Mouse (Mus musculus): ENCODE data around the gene Rrnad1.
"Not testable (repeated sequence)": the region's sequence is repeated elsewhere in the genome, so short reads cannot be mapped to it uniquely, and the experiment has no call there.

Rrnad1 gene

GRCm38 (mm10) chr3:87913491-87913890, 17.0 kb downstream of the Rrnad1 start:
- no peak for DNase-seq

DNA sequence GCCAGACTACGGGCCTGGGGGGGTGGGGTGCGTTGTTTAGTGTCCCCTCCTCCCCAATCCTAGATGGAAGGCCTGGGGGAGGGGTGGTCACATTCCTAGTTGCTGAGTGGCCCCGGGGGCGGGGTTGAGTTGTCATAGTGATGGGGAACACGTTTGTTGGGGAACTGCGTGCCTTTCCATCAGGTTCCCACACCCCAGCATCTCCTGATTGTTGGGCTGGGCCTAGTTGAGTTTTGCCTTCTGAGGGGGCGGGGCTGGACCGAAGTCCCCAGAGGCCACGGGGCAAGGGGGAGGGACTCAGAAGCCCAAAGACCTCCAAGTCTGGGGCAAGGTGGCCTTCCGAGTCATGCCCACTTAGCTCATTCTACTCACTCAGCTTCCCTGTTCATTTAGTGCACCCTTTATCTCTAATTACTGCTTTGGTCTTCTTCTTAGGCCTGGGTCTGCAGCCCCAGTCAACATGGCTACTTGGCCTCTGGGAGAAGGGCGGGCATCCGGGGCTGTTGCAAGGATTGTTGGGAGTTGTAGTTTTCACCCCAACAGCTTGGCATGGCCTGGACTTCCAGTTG, 19.9 kb downstream of the Rrnad1 start:
- DNase-seq = peak; percentile 94

GRCm38 (mm10) chr3:87909874-87910273, 20.6 kb downstream of the Rrnad1 start:
- DNase-seq = no peak

DNA sequence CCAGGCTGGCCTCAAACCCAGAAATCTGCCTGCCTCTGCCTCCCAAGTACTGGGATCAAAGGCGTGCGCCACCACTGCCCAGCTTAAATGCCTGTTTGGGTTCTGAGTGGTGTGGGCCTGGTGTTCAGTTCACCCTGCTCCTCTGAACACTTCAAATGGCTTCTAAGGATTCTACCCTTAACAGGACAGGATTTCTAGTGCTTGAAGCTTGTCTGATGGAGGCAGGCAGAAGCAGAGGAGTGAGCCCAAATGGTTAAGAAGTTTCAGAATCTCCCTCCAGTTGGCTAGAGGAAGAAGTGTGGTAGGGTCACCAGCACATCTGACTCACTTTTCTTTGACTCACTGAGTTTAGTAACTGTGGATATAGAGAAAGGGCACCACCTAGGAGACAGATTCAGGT, 21.1 kb downstream of the Rrnad1 start:
- no peak for DNase-seq

DNA sequence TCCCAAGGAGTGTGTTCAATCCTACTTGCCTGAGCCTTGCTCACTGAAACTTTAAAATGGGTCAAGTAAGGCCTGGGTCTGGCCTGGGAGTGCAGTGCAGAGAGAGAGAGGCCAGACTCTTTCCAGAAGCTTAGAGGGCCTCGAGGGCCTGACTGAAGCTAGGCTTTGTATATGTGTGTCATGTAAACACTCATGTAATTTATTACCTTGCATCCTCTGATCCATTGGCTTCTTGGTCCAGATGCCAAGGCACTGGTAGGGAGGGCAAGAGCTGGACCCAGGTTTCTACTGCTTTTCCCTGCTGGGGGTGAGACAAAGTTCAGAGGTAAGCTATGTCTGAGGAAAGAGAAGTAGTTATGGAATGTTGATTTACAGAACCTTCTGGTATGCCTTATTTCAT, 22.6 kb downstream of the Rrnad1 start:
- DNase-seq = no peak

DNA sequence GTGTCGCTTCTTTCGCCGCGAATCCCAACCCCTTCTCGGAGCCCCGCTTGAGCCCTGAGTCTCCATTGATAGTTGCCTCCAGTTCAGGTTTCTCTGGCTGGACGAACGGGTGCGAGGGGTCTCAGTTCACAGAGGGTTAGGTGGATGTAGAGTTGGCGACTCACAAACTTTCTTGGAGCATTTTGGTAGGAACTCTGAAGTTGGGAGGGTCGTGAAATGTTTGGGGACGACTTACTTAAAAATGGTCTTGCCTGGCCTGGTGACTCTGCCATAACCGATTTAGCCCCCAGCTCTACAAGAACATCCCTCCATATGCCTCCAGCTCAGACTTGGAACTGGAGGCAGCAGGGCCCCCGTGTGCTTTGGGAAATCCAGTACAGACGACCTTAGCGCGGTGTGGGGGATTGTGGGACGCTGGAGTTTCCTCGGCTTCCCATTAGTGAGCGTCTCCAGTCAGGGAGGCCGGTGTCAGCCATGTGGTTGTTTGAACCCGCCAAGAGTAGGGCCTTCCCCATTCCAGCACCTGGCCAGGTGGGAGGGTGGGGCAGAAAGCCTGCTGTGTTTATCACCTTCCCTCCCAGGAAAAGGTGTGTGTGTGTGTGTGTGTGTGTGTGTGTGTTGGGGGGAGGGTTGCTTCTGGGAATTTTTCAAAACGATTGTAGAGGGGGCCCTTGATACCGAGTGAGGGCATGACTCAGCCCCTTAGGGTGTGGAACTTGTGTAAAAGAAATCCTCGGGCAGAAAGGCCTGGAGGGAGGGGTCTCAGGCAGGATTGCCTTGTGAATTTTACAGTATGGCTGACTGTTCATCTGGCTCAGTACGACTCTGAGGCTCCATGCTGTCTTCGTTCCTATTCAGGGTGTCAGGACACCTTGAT, 23.3 kb downstream of the Rrnad1 start:
- DNase-seq = peak; percentile 66

- peak; percentile 70 for DNase-seq
Observed at GRCm38 (mm10) chr3:87906601-87906980, 23.9 kb downstream of the Rrnad1 start.

DNA sequence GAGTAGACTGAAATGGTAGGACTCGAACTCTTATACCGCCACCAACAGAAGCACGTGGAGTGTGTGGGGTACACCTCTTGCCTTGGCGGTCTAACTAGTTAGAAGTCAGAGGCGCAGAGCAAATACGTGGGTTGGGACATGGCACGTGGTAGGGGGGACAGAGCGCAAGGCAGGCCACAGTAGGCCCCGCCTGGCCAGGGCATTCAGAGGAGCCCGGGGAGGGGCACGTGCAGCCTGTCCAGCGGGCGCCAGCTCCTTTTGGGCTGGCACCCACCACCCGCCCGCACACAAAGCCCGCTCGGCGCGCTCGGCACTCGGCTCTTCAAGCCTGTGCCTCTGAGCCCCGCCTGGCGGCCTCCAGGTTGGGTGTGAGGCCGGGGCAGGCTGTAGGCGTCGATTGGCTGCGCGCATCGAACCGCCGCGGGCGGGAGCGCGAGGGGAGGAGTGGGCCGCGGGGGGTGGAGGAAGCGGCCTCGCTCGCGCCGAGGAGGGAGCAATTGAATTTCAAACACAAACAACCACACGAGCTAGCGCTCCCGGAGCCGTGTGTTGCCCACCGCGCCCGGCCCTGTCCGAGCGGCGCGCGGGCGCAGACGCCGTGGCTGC, 24.5 kb downstream of the Rrnad1 start, which contains the start of gene Hdgf:
TSS of gene Hdgf (plus strand) at position 442 of the 606 bp plus-strand sequence.
- peak; percentile 96 for DNase-seq

DNA sequence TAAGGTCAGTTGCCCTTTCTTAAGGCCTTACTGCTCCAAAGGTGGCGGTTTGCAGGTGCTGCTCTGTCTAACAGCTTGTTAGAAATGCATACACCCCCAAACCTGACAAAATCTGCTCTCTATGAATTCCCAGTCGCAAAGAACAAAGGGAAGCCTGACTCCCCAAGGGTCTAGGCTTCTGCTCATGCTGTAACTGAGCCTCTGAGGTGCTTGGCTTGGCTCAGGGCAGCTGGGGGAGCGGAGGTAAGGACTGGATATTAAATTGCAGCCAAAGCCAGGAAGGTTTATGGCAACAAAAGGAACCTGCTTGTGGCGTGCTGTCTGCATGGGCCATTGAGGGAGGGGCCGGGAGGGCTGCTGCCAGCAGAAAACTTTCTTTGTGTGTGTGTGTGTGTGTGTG, 26.7 kb downstream of the Rrnad1 start:
- no peak for DNase-seq

- not testable (repeated sequence) for DNase-seq
Observed at GRCm38 (mm10) chr3:87901959-87902358, 28.6 kb downstream of the Rrnad1 start.

DNA sequence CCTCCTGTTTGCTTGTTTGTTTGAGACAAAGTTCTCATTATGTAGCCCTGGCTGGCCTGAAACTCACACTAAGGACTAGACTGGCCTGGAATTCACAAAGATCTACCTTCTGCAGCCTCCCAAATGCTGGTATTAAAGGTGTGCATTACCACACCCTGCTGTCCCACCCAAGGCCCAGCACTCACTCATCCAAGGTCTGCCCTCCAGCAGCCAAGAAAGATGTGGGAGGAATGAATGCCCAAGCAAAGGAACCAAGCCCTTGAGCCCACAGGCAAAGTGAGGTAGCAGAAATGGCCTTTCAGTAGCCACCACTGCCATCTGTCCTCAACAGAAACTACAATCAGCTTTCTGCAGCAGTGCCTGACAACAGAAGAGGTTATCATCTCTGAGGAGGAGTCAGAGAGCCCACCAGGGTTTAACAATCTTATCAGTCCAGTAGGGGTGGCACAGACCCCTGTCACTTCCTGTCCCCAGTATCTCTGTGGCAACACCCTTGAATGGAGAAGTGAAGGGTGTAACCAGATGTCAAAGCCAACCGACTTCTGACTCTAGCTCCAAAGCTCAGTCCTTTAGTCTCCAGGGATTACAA, 29.4 kb downstream of the Rrnad1 start:
- no peak for DNase-seq

DNA sequence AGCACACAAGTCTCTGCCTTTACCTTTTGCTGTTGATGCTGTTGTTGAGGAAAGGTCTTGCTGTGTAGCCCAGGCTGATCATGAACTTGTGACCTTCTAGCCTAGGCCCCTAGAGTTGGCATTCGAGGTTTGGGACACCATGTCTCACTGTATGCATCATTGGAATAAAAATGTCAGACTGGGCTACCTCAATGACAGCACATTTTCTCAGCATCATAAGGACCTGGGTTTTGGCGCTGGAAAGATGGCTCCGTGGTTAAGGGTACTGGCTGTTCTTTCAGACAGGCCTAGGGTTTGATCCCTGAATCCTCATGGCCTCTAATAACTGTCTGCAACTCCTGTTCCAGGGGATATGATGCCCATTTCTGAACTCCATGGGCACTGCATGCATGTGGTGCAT, 30.7 kb downstream of the Rrnad1 start:
- no peak for DNase-seq

GRCm38 (mm10) chr3:87899266-87899665, 31.3 kb downstream of the Rrnad1 start:
- DNase-seq = no peak

- no peak for DNase-seq
Observed at GRCm38 (mm10) chr3:87893367-87893905, 37.1 kb downstream of the Rrnad1 start.

DNA sequence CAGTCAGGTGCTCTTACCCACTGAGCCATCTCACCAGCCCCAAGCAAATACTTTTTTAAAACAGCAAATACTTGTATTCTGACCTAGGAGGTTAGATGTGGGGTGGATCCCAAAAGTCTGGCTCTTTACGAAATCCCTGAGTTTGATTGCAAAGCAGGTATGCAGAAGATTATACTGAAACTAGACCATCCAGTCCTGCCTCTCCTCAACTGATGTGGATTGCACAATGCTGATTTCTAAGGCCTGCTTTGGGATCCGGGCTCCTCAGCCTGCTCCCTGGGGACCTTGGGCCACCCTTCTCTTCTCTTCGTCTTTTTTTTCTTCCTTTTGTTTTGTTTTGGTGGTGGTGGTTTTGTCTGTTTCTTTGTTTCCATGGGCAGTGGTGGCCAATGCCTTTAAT, 39.0 kb downstream of the Rrnad1 start:
- DNase-seq = no peak

GRCm38 (mm10) chr3:87887400-87887799, 43.1 kb downstream of the Rrnad1 start:
- DNase-seq = not testable (repeated sequence)

DNA sequence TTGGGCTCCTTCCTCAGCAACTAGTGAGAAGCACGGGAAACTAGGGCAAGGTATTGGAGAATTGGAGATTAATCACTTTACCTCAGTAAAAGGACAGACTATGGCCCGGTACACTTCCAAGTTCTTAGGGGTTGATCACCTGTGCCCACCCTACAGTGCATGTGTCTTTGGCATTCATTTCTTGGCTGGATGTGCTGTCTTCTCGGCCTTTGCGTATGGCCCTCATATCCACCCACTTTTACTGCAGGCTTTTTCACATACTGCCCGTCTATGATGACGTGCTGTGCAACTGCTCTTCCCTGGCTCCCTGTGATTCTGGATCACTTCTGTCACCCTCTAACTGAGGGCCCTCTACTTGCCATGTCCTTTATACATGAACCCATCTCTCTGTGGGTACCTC, 44.1 kb downstream of the Rrnad1 start:
- DNase-seq = no peak

- DNase-seq = peak; percentile 62
Observed at GRCm38 (mm10) chr3:87886004-87886365, 44.5 kb downstream of the Rrnad1 start.

DNA sequence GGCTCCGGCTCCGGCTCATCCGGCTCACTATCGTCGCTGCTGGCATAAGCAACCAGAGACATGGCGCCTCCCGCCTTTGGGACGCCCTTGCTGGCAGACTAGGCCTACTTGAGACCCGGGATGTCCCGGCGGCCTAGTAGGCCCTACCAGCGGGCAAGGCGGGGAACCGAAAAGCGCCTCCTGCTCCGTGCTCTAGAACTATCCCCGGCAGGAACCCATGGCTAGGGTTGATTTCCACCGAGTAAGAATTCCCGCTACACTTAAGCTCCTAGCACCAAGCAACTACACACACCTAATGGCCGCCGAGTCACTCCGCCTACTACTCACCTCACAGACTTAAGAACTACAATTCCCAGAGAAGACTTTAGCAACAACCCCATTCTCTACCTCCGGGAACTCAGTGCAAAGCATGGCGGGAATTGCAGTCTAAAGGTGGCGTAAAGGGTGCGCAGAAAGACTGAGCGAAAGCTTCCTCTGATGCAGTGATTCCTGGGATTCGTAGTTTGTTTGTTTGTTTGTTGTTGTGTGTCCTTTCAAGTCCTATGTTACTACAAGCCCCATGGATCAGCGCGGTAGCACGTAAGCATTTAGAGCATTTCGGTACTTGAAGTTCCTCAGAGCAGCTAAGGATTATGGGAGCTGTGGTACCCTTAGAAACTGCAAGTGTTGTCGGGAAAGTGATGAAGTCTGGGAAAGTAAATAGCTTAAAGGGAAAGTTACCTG, 45.1 kb downstream of the Rrnad1 start, which contains the start of gene Prcc:
TSS of gene Prcc (minus strand) at position 328 of the 723 bp plus-strand sequence.
- DNase-seq = peak; percentile 92

DNA sequence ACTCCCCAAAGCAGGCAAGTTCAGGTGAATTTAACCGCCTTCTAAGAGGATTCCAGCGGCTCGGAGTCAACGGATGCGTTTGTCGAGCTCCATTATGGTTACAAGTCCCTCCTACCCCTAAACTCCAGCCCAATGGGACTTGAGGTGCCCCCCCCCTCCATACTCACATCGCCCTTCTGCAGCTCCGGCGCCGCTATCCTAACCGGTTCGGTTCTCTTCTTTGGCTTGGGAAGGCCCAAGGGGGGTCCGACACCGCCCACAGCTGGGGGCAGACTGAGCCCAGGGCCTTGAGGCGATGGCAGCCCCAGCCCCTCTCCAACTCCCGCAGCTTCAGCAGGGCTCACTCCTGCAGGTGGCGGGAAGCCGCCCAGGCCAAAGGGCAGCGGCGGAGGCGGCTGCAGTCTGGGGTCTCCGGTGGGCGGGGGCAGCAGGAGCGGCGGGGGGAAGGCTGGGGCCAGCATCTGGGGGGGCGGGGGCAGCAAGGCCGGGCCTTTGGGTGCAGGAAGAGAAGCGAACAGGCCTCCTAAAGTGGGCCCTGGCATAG, 45.7 kb downstream of the Rrnad1 start:
- DNase-seq = peak; percentile 66

DNA sequence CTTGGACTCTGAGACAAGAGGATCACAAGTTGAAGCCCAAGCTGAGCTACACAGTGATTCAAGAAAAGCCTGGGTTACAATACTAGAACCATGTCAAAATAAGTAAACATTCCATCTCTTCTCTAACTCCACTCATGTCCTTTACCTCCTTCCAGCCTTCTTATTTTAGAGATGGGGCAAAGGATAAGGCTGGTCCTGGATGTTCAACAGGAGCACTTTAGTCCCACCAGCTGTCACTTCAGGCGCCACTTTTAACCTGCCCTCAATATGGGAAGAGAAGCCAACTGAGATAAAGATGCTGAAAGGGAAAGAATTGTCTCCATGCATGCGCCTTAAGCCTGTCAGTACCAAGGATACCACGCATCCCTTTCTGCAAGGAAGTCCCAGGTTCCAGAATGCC, 46.2 kb downstream of the Rrnad1 start:
- no peak for DNase-seq

DNA sequence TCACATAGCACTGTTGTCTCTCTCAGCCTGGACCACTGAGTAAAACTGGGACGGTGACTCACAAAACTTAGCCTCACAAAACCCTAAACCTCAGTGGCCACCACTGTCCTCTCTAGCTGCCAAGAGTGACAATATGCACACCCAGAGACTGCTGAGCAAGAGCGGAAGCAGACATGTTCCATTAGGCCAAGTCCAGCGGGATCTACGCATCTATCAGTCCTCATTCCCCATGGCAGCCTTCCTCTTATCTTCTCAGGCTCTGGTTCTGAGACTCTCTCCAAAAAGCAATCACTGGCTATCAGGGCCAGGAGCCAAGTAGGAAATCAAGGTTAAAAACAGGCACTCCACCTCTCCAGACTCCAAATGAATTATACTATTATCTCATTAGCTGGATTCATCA, 52.8 kb downstream of the Rrnad1 start:
- no peak for DNase-seq
